ENCODE assay signal across 8 mouse cellular contexts in genomic region chr10:24596003-24596868, GRCm38 (mm10). TPM values are rescaled to one million over a fixed set of nuclear protein-coding genes. Genes with fewer than 3 reads are reported as not detected.
DNase-seq lines count a peak whose midpoint lies in the region; ATAC-seq and TF ChIP-seq lines count a peak whose summit lies in the region.

No protein-coding gene starts in this region.

- H3K27ac ChIP-seq in intestine, embryonic 15.5 days: peak overlapping the region; percentile 96
- H3K27ac ChIP-seq in stomach, postnatal 0 days (replicated peaks): peak overlapping the region; percentile 98

- peak overlapping the region; percentile 73 for H3K4me3 ChIP-seq in intestine, embryonic 15.5 days (replicated peaks)
- peak overlapping the region; percentile 76 for H3K4me3 ChIP-seq in stomach, postnatal 0 days (ENCODE audit: low read depth, low read length)

- H3K9ac ChIP-seq in intestine, embryonic 15.5 days: peak overlapping the region; percentile 70
- peak overlapping the region; percentile 85 for H3K9ac ChIP-seq in stomach, postnatal 0 days (ENCODE audit: low read length)

- no peaks in the 10 kb centered on the region for H3K9me3 ChIP-seq in intestine, embryonic 15.5 days
- H3K9me3 ChIP-seq in stomach, postnatal 0 days (ENCODE audit: control insufficient read depth, low read length): no peaks in the 10 kb centered on the region

- WGBS in intestine, embryonic 15.5 days: 21% methylated on average over 31 of the region's 31 CpGs
- WGBS in stomach, postnatal 0 days: 21% methylated on average over 31 of the region's 31 CpGs

- intact Hi-C loops in left cerebral cortex, postnatal 4 days (cut with DNase I): no loop called here

- H3K36me3 ChIP-seq in intestine, embryonic 15.5 days: no peaks in the 10 kb centered on the region
- no peaks in the 10 kb centered on the region; the same call in 1 of the 2 replicates for H3K36me3 ChIP-seq in stomach, postnatal 0 days (ENCODE audit: control insufficient read depth, insufficient read depth, low read length)

- no peaks in the 10 kb centered on the region for H3K27me3 ChIP-seq in intestine, embryonic 15.5 days (replicated peaks)
- no peaks in the 10 kb centered on the region for H3K27me3 ChIP-seq in stomach, postnatal 0 days (ENCODE audit: control insufficient read depth, insufficient read depth, low read length)

- peak overlapping the region; percentile 77 for H3K4me2 ChIP-seq in intestine, embryonic 15.5 days (replicated peaks)
- H3K4me2 ChIP-seq in stomach, postnatal 0 days (replicated peaks; ENCODE audit: low read depth): peak overlapping the region; percentile 81

- no peak for TF ChIP-seq EP300 in stomach, postnatal 0 days (optimal IDR thresholded peaks at IDR 0.05)

- TF ChIP-seq CTCF in stomach, postnatal 0 days (IDR thresholded peaks at IDR 0.05; ENCODE audit: low read depth): no peak

- peak; percentile 13 for ATAC-seq in intestine, embryonic 15.5 days
- ATAC-seq in stomach, postnatal 0 days (ENCODE audit: low FRiP score, low TSS enrichment): peak; percentile 32

- peaks cover 20% of the 10 kb centered on the region for H3K4me1 ChIP-seq in intestine, embryonic 15.5 days (replicated peaks)
- no peaks in the 10 kb centered on the region; the same call in 1 of the 2 replicates for H3K4me1 ChIP-seq in stomach, postnatal 0 days (replicated peaks; ENCODE audit: control insufficient read depth, insufficient read depth)

- DNase-seq in left cerebral cortex, postnatal 4 days: peak; percentile 65
- no peak for DNase-seq in left cerebral cortex, adult 11 months (ENCODE audit: low spot score)
- peak; percentile 16 for DNase-seq in brain, adult 2 months (ENCODE audit: low read depth, low spot score)
- DNase-seq in gastrocnemius, postnatal 10 days: peak; percentile 60
- peak; percentile 50 to 69 for DNase-seq in lung, adult 18-20 months
- DNase-seq in stomach, postnatal 0 days (ENCODE audit: low spot score): peak; percentile 35
- no peak for DNase-seq in spleen, postnatal 4 days (ENCODE audit: low spot score in 2 of 2)

RNA-seq across cellular contexts. Expression of gene Ccn2, which starts 1.0 kb away (rescaled TPM):
- total RNA-seq in left cerebral cortex, postnatal 4 days (2021): 10 to 100 TPM; 26.6 to 28.2 TPM
- 10 to 100 TPM; 34.5 to 64.3 TPM for total RNA-seq in gastrocnemius, postnatal 10 days (2021)
- polyA plus RNA-seq in intestine, embryonic 15.5 days (2015; fragmentation: Nextera tagmentation; extraction: Ambion mirVana): 9.3 and 10.1 TPM in 2 replicates
- 19.6 and 19.7 TPM in 2 replicates for polyA plus RNA-seq in stomach, postnatal 0 days (2015; fragmentation: Nextera tagmentation; extraction: Ambion mirVana)

Comparison
In these comparisons a context has a peak if more than half of its experiments do, and no peak if none do; other contexts are left out.
1. DNase-seq: peak in left cerebral cortex, postnatal 4 days (single experiment), brain, adult 2 months (single experiment), gastrocnemius, postnatal 10 days (single experiment), lung, adult 18-20 months (2 of 2) and stomach, postnatal 0 days (single experiment); none in left cerebral cortex, adult 11 months (single experiment) and spleen, postnatal 4 days (0 of 2).